Mouse (Mus musculus) left cerebral cortex, adult 11 months (tissue): ENCODE data around the gene C3ar1.

Experiments used
- DNase-seq: peaks from one replicate; pipeline ENCODE4 v3.0.0; 2022; ENCODE audit warnings: low spot score

C3ar1 gene

GRCm38 (mm10) chr6:122825923-122826742 lies 29.8 kb downstream of the C3ar1 start:
- DNase-seq, result peak; percentile 82

GRCm38 (mm10) chr6:122825166-122825565 lies 30.8 kb downstream of the C3ar1 start:
- no peak for DNase-seq

- no peak for DNase-seq
Measured at GRCm38 (mm10) chr6:122824086-122824485, 31.9 kb downstream of the C3ar1 start.

- no peak for DNase-seq
Measured at GRCm38 (mm10) chr6:122821822-122822221, 34.1 kb downstream of the C3ar1 start.

- DNase-seq, result no peak
Measured at GRCm38 (mm10) chr6:122820799-122821650, 34.9 kb downstream of the C3ar1 start.

GRCm38 (mm10) chr6:122820071-122820798 lies 35.7 kb downstream of the C3ar1 start:
- no peak for DNase-seq

- DNase-seq, result no peak
Measured at GRCm38 (mm10) chr6:122819306-122820070, 36.5 kb downstream of the C3ar1 start, which contains the start of gene Foxj2. Gene Foxj2 (plus strand): TSS chr6:122819914.

GRCm38 (mm10) chr6:122813640-122814039 lies 42.3 kb downstream of the C3ar1 start:
- no peak for DNase-seq

- DNase-seq, result no peak
Measured at GRCm38 (mm10) chr6:122812716-122813115, 43.2 kb downstream of the C3ar1 start.

GRCm38 (mm10) chr6:122811771-122812600 lies 44.0 kb downstream of the C3ar1 start:
- DNase-seq, result no peak

- peak; percentile 85 for DNase-seq
Measured at GRCm38 (mm10) chr6:122811280-122811652, 44.7 kb downstream of the C3ar1 start.

GRCm38 (mm10) chr6:122810615-122811279 lies 45.2 kb downstream of the C3ar1 start:
- DNase-seq, result peak; percentile 96

- DNase-seq, result no peak
Measured at GRCm38 (mm10) chr6:122810022-122810614, 45.8 kb downstream of the C3ar1 start.

- peak; percentile 70 for DNase-seq
Measured at GRCm38 (mm10) chr6:122804418-122804817, 51.5 kb downstream of the C3ar1 start.

- DNase-seq, result no peak
Measured at GRCm38 (mm10) chr6:122801801-122802514, 54.0 kb downstream of the C3ar1 start.

GRCm38 (mm10) chr6:122801301-122801800 lies 54.6 kb downstream of the C3ar1 start, which contains the start of gene Slc2a3:
Gene Slc2a3 (minus strand): TSS chr6:122801640.
- no peak for DNase-seq

GRCm38 (mm10) chr6:122800640-122801300 lies 55.2 kb downstream of the C3ar1 start:
- DNase-seq, result peak; percentile 47
